Mouse (Mus musculus) liver, embryonic 14.5 days (tissue): ENCODE results near the gene Kif23. TPM values are rescaled to one million over a fixed set of nuclear protein-coding genes. Genes with fewer than 3 reads are reported as not detected.

ENCODE experiments used
- ATAC-seq: fragments of 200-750 bp; cut with Nextera tagmentation; 2 replicates; pipeline ENCODE4 v1.8.0; 2017; ENCODE audit warnings: moderate number of reproducible peaks, mild to moderate bottlenecking, moderate library complexity; ENCODE audit not compliant: insufficient read depth
- DNase-seq, 3 experiments: peaks; one replicate each; pipeline ENCODE4 v3.0.0-alpha.2; 2012 to 2013; ENCODE audit warnings: low read depth in 3 of 3, low spot score in 3 of 3
- H3K27ac ChIP-seq: fragments of 300-500 bp; sonication (generic); 2 replicates; pipeline ENCODE4 v1.5.1; 2014; ENCODE audit warnings: moderate library complexity, mild to moderate bottlenecking, control low read depth, inconsistent platforms
- H3K27me3 ChIP-seq: fragments of 300-500 bp; sonication (generic); 2 replicates; pipeline ENCODE4 v1.6.1; 2014; ENCODE audit warnings: mild to moderate bottlenecking, low read length, moderate library complexity; ENCODE audit not compliant: control insufficient read depth, insufficient read depth
- H3K36me3 ChIP-seq: fragments of 300-500 bp; sonication (generic); replicated peaks from 2 replicates; pipeline ENCODE4 v1.6.1; 2014; ENCODE audit warnings: low read depth; ENCODE audit not compliant: control insufficient read depth, insufficient read depth
- H3K4me1 ChIP-seq, 2 experiments: fragments of 200-500 bp in 1 of 2; fragments of 300-500 bp in 1 of 2; sonication (generic) in 1 of 2; replicated peaks; 2 replicates each; pipeline ENCODE4 v1.6.1; 2012 to 2014; ENCODE audit warnings: antibody characterized with exemption in 1 of 2, inconsistent platforms in 1 of 2, low read length in 1 of 2; ENCODE audit not compliant: control insufficient read depth in 2 of 2, insufficient read depth in 2 of 2
- H3K4me2 ChIP-seq: fragments of 300-500 bp; sonication (generic); 2 replicates; pipeline ENCODE4 v1.6.1; 2014; ENCODE audit warnings: low read depth, mild to moderate bottlenecking, control low read depth, moderate library complexity
- H3K4me3 ChIP-seq, 2 experiments: fragments of 200-500 bp in 1 of 2; fragments of 300-500 bp in 1 of 2; sonication (generic) in 1 of 2; 2 replicates each; pipeline ENCODE4 v1.5.1; 2012 to 2014; ENCODE audit warnings: low read depth in 2 of 2, low read length in 2 of 2, mild to moderate bottlenecking in 2 of 2, control low read depth in 1 of 2, inconsistent platforms in 1 of 2, moderate library complexity in 1 of 2; ENCODE audit not compliant: insufficient read depth in 1 of 2
- H3K9ac ChIP-seq: fragments of 300-500 bp; sonication (generic); replicated peaks from 2 replicates; pipeline ENCODE4 v1.6.1; 2014; ENCODE audit warnings: mild to moderate bottlenecking, control low read depth, moderate library complexity
- H3K9me3 ChIP-seq: fragments of 300-500 bp; sonication (generic); 2 replicates; pipeline ENCODE4 v1.6.1; 2016; ENCODE audit warnings: low read length, mixed read lengths; ENCODE audit not compliant: control insufficient read depth
- CTCF ChIP-seq: IDR thresholded peaks from 2 replicates; pipeline ENCODE4 v1.5.1; 2016; ENCODE audit warnings: antibody characterized with exemption, low read depth, control low read depth
- EP300 ChIP-seq: IDR thresholded peaks from 2 replicates; pipeline ENCODE4 v1.6.1; 2016; ENCODE audit warnings: antibody characterized with exemption, low read depth
- WGBS: fragments of 180-500 bp; shearing (Covaris S2); extraction: QIAGEN DNeasy Blood & Tissue Kit; methylation state at CpG from one replicate; pipeline ENCODE4 v1.1.7; 2014; ENCODE audit not compliant: insufficient replicate concordance; 5-methylcytosine and 5-hydroxymethylcytosine counted together
- polyA plus RNA-seq, 2 experiments: library from polyadenylated mRNA; depleted of rRNA in 1 of 2; stranded (reverse) in 1 of 2; unstranded in 1 of 2; fragments of >200 nt; fragmentation: Nextera tagmentation in 1 of 2; extraction: Ambion mirVana in 1 of 2; gene quantifications; 2 replicates each; pipeline versions ENCODE4 v1.2.1 to v1.2.3; 2012 to 2014

The Kif23 gene
- polyA plus RNA-seq, 2 experiments = 44.3 to 68.8 TPM

- TF ChIP-seq CTCF (peak; percentile 89), EP300 (no peak)
- no peak overlapping the region for H3K27ac ChIP-seq
- H3K9me3 ChIP-seq = no peaks in the 10 kb centered on the region
- H3K4me1 ChIP-seq = peaks cover 0 to 12% of the 10 kb centered on the region in 2 experiments; a peak in 3 of 4 replicates
- peaks cover 7% of the 10 kb centered on the region for H3K36me3 ChIP-seq
- H3K4me3 ChIP-seq = no peak overlapping the region
- ATAC-seq (no peak), DNase-seq (no peak)
- WGBS = 46% methylated on average over 10 of the region's 10 CpGs
- no peak overlapping the region for H3K9ac ChIP-seq
- no peaks in the 10 kb centered on the region for H3K27me3 ChIP-seq
- no peak overlapping the region for H3K4me2 ChIP-seq
These were observed 39.7 kb downstream of the Kif23 start for GRCm38 (mm10) chr9:61906912-61907311.

DNA sequence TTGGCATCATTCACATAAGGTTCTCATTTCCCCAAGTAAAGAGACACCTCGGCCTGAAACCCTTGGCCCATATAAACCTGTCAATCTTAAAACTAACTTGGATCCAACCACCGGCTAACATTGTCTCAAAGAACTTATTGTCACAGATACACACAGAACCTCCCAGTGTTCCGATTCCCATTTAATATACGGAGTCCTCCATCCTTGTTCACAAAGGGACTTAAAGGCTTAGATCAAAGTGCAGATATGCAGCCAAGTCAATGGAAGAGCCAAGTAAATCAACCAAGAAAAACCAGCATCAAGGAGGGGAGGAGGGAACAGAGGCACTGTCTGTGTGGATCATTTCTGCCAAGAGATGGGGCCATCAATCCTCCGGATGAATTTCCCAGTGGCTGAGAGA is 41.0 kb downstream of the Kif23 start:
- 71% methylated on average over 5 of the region's 5 CpGs for WGBS
- Histone ChIP-seq H3K27ac (no peak overlapping the region), H3K9me3 (no peaks in the 10 kb centered on the region), H3K4me2 (no peak overlapping the region), H3K36me3 (no peaks in the 10 kb centered on the region), H3K4me3 (no peak overlapping the region), H3K4me1 (peaks cover 0 to 3% of the 10 kb centered on the region in 2 experiments; a peak in 3 of 4 replicates), H3K27me3 (no peaks in the 10 kb centered on the region), H3K9ac (no peak overlapping the region)
- DNase-seq = no peak
- ATAC-seq = no peak
- TF ChIP-seq CTCF (no peak), EP300 (no peak)

GRCm38 (mm10) chr9:61904201-61904600 is 42.4 kb downstream of the Kif23 start:
- 53% methylated on average over 7 of the region's 7 CpGs for WGBS

DNA sequence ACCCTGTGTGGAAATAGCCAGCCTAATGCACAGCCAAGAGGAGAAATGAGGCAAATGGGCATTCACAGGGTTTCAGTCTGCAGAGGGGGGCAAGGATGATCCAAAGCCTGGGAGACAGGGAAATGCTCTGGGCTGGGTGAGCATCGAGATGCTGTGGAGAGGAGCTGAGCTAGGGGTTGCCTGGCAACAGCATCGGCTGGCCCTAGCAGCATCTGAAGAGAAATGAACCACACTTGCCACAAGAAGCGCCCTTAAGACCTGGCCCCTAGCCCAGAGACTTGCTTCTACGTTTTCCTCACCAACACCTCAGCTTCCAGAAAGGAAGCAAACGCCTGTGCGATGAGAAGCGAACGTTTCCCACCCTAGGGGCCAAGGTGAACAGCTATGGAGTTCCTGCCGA is 44.1 kb downstream of the Kif23 start:
- Histone ChIP-seq H3K36me3 (no peaks in the 10 kb centered on the region), H3K4me1 (peaks cover 0 to 3% of the 10 kb centered on the region in 2 experiments; a peak in 3 of 4 replicates), H3K4me3 (no peak overlapping the region), H3K27me3 (peaks cover 8% of the 10 kb centered on the region; the same call in 1 of the 2 replicates), H3K9me3 (no peaks in the 10 kb centered on the region), H3K27ac (no peak overlapping the region), H3K4me2 (no peak overlapping the region), H3K9ac (no peak overlapping the region)
- ATAC-seq = no peak
- no peak for DNase-seq
- TF ChIP-seq CTCF (no peak), EP300 (no peak)
- 50% methylated on average over 9 of the region's 9 CpGs for WGBS

More at GRCm38 (mm10) chr9:61904201-61904600, 42.4 kb downstream of the Kif23 start:
- no peaks in the 10 kb centered on the region for H3K9me3 ChIP-seq
- no peak for ATAC-seq
- TF ChIP-seq CTCF = no peak
- TF ChIP-seq EP300 = no peak
- no peaks in the 10 kb centered on the region for H3K36me3 ChIP-seq
- H3K27ac ChIP-seq = no peak overlapping the region
- peaks cover 2% of the 10 kb centered on the region; the same call in 1 of the 2 replicates for H3K27me3 ChIP-seq
- H3K4me3 ChIP-seq = no peak overlapping the region
- no peak overlapping the region for H3K4me2 ChIP-seq
- DNase-seq = no peak
- H3K4me1 ChIP-seq = peaks cover 0 to 3% of the 10 kb centered on the region in 2 experiments; a peak in 3 of 4 replicates
- no peak overlapping the region for H3K9ac ChIP-seq

GRCm38 (mm10) chr9:61901574-61901973 is 45.0 kb downstream of the Kif23 start:
- Histone ChIP-seq H3K9ac (no peak overlapping the region), H3K4me1 (no peaks in the 10 kb centered on the region), H3K4me2 (no peak overlapping the region), H3K36me3 (no peaks in the 10 kb centered on the region), H3K27ac (no peak overlapping the region), H3K27me3 (peaks cover 8% of the 10 kb centered on the region; the same call in 1 of the 2 replicates), H3K4me3 (no peak overlapping the region), H3K9me3 (no peaks in the 10 kb centered on the region)
- 51% methylated on average over 4 of the region's 4 CpGs for WGBS
- DNase-seq (no peak), ATAC-seq (no peak)
- TF ChIP-seq CTCF = no peak
- TF ChIP-seq EP300 = no peak
